Mouse (Mus musculus) small intestine, adult 2 months (tissue): Measurements from ENCODE around the gene Mfsd1.

Source experiments
- CTCF ChIP-seq: fragments of 200-500 bp; IDR thresholded peaks from 2 replicates; pipeline ENCODE4 v1.5.1; 2012; ENCODE audit warnings: low read depth, mild to moderate bottlenecking, control low read depth, inconsistent platforms, low read length, moderate library complexity, mixed read lengths; ENCODE audit not compliant: insufficient replicate concordance, insufficient read length; ENCODE audit errors: extremely low read depth
- POLR2A ChIP-seq: fragments of 200-500 bp; IDR thresholded peaks from 2 replicates; pipeline ENCODE4 v1.6.1; 2012; ENCODE audit warnings: low read depth, mild to moderate bottlenecking, control low read depth, inconsistent platforms, low read length, moderate library complexity

GRCm38 (mm10) chr3:67551193-67551592 lies 31.3 kb upstream of the Mfsd1 start:
- TF ChIP-seq CTCF (no peak), POLR2A (no peak)
